Mouse (Mus musculus) gastrocnemius, postnatal 14 days (tissue): ENCODE data around the gene 1700001O22Rik. TPM values are rescaled to one million over a fixed set of nuclear protein-coding genes. Genes with fewer than 3 reads are reported as not detected.

Source experiments
- DNase-seq: peaks from one replicate; pipeline ENCODE4 v3.0.0; 2021; ENCODE audit warnings: mixed read lengths
- intact Hi-C: fragments of 180-260 bp; cut with DNase I; formaldehyde crosslinking; loops from one replicate; pipeline ENCODE4 v1.15.1; 2025; ENCODE audit warnings: low total_unique reads
- total RNA-seq, 2 experiments: library from RNA; stranded (reverse); gene quantifications; 2 replicates each; pipeline ENCODE4 v1.2.3; 2021

The 1700001O22Rik gene
- total RNA-seq, 2 experiments from 2014 or later, result 0.44 to 0.45 TPM

DNA sequence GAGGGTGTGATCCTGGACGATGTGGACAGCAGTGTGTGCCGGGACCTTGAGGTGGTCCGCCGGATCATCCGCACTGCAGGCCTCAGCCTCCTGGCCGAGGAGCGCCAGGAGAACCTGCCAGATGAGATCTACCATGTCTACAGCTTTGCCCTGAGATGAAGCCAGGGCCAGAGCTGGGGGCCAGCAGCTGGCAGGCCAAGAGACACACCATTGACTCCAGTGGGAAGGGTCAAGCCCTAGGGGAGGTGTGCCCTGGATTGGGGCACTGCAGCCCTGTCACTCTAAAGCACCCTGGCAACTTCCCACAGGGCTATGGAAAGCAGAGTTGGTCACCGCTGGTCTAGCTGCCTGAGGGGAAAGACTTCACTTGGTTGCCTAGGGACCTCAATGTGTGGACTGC is 19.0 kb upstream of the 1700001O22Rik start:
- no peak for DNase-seq
- intact Hi-C loops, result no loop called here

DNA sequence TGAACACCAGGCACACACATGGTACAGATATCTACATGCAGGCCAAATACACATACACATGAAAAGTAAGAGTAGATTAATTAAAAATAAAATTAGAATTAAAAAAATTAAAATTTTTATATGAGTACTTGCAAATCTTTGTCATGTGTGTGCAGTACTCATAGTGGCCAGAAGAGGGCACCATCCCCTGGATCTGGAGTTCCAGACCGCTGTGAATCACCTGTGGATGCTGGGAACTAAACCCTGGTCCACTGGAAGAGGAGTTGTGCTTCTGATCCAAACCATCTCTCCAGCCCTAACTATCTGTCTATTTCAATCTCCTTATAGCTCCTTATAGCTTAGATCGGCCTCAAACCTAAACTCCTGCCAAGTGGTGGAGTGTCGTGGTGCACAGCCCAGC is 17.6 kb upstream of the 1700001O22Rik start:
- intact Hi-C loops, result no loop called here
- DNase-seq, result no peak

GRCm38 (mm10) chr2:30819873-30820272 is 16.4 kb upstream of the 1700001O22Rik start:
- no peak for DNase-seq
- intact Hi-C loops, result no loop called here

DNA sequence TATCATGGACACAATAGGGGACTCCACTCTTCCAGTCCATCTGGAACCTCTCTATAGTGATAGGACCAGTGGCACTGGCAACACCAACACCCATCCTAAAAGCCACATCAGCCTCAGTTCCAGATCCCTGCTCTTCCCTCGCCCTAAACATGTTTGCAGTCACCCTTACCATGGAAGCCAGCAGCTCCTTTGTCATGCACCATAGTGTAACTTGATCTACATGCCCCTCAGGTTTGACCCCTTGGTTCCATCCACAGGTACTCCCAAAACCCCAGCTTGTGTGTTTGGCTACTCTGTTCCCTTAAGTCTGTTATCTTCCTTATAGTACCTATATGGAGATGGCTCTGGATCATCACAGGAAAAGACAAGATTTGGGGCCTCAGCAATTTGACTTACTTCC is 12.9 kb upstream of the 1700001O22Rik start:
- intact Hi-C loops, result no loop called here
- DNase-seq, result no peak

- DNase-seq, result no peak
Observed at GRCm38 (mm10) chr2:30810573-30810972, 7.1 kb upstream of the 1700001O22Rik start.

DNA sequence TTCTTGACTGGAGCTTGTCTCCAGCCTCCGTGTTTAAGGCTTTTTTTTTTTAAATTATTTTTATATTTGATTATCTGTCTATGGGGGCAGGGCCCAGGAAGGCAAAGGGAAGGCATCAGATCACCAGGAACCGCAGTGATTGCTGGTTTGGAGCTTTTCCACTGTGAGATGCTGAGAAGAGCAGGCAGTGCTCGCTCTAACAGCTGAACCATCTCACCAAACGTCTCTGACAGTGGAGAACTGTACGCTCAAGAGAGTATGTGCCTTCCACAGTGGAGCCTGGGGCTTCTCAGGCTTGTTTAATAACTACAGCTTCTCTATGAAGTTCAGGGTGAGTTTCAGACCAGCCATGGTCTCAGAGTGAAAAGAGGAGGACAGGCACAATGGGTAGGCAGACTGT is 6.0 kb upstream of the 1700001O22Rik start:
- no peak for DNase-seq
- intact Hi-C loops, result no loop called here

More at GRCm38 (mm10) chr2:30810573-30810972, 7.1 kb upstream of the 1700001O22Rik start:
- intact Hi-C loops, result no loop called here

DNA sequence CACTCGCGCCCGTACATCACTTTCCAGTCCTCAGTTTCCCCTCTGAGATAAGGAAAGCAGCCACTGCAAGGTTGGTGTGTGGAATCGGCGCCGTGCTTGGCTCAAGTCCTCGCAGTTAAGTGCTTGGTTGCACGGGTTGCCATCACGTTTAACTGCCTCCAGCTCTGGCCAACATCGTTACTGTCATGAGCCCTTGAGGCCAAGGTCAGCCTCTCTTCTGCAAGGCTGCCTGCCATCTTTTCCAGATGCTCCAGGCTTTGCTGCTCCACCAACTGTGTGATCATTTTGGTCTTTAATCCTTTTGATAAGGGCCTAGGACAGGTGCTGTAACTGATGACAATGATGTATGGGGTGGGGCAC is 4.8 kb upstream of the 1700001O22Rik start:
- no peak for DNase-seq
- intact Hi-C loops, result no loop called here

DNA sequence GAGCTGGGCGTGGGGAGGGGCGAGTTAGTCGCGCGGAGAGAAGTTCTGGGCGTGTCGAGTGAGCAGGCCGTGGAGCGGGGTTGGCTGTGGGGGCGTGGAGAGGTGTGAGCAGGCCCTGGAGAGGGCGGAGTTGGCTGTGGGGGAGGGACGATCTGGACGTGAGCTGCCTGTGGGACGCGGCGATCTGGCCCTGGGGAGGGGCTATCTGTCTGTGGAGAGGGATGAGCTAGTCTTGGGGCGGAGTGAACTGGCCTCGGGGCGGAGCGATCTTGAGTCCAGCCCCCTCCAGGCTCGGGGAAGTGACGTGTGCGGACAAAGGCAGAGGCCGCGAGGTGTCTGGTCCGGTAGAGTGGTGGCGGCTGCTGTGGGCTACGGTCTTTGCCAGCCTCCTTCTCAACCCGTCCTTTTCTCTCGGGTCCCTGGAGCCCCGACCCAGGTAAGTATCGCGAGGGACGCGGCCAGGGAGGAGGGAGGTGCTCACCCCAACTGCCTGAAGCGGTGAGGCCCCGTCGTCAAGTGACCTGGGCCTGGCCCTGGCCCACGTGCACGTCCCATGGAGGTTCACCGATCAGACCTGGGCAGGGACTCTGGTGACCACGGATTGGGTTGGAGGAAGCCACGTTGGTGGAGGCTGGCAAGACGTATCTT is 4.3 kb upstream of the 1700001O22Rik start, which contains the start of gene Ntmt1:
Gene Ntmt1 (plus strand): TSS at position 179 of the 648 bp plus-strand sequence.
- intact Hi-C loops, result no loop called here
- DNase-seq, result peak; percentile 100

DNA sequence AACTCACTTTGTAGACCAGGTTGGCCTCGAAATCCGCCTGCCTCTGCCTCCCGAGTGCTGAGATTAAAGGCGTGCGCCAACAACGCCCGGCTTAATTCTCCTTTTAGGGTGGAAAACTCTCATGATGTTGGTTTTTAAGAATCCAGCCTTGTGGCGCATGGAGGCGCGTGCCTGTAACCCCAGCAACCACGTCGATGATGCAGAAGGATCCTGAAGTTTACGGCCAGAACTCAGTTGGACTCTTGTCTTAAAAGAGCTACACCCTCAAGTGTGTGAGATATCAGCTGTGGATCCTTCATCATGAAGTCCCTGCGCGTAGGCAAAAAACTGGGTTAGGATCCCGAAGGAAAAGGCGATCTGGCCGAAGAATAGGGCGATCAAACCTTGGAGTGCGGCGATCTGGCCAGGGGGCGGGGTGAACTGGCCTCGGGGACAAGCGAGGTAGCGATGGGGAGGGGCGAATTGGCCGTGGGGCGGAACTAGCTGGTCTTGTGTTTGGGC is 3.7 kb upstream of the 1700001O22Rik start:
- DNase-seq, result no peak
- intact Hi-C loops, result no loop called here

GRCm38 (mm10) chr2:30805983-30806382 is 2.5 kb upstream of the 1700001O22Rik start:
- intact Hi-C loops, result no loop called here
- DNase-seq, result no peak

DNA sequence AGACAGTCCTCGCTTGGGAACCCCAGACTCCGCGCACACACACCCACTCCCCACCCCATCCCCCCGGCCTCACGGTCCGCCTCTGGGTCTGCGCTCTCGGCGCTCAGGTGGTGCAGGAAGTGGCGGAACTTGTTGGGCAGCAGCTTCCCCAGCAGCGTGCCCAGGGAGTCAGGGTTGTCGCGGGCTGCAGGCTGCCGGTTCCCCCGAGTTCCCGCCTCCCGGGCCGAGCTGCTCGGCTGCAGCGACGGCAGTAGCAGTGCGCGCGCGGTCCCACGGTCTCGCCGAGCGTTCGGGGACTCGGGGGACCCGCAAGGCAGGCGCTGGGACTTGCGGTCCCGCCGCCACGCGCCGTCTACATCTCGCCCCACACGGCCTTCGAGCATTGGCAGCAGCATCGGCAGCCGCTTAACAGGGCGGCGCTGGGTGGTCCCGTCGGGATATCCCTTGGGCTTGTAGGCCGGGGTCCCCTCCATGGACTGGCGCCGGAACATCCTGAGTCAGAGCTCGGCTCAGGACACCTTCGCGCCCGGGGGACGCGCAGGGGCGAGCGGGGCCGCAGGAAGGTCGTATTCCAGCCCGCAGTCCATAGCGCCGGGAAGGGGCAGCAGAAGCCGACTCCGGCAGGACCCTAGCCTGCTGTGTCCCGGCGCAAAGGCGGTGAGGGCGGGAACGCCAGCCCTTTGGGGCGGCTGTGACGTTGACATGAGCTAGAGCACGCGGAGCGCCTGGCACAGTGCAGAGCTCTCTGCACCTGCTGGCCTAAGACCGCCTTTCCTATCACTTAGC is 2.2 kb downstream of the 1700001O22Rik start:
- no peak for DNase-seq
- intact Hi-C loops, result no loop called here

DNA sequence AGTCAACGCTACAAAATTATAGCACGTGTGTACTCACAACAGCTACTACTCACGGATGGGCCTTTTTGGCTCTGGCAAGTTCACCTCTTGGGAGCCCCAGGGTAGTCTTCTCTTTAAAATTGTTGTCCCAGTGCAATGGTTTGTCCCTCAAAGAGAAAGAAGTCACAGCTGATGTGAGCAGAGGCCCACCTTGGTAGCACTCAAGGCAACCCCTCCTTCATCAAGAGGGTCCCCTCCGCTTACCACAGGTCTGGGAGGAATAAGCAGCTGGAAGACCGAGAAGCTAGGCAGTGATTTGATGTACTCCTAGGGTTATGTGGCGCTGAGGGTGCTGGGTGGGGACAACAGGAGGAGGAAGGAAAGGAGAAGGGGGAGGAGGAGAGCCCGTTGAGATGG is 2.8 kb downstream of the 1700001O22Rik start:
- DNase-seq, result no peak
- intact Hi-C loops, result no loop called here

GRCm38 (mm10) chr2:30799456-30799855 is 4.0 kb downstream of the 1700001O22Rik start:
- no peak for DNase-seq
- intact Hi-C loops, result loop anchor here (10.0 kb wide), 1 partner anchor 335 kb away; no protein-coding TSS in a partner anchor

GRCm38 (mm10) chr2:30796382-30796781 is 7.1 kb downstream of the 1700001O22Rik start:
- peak; percentile 74 for DNase-seq
- intact Hi-C loops, result loop anchor here (10.0 kb wide), 1 partner anchor 332 kb away; no protein-coding TSS in a partner anchor

DNA sequence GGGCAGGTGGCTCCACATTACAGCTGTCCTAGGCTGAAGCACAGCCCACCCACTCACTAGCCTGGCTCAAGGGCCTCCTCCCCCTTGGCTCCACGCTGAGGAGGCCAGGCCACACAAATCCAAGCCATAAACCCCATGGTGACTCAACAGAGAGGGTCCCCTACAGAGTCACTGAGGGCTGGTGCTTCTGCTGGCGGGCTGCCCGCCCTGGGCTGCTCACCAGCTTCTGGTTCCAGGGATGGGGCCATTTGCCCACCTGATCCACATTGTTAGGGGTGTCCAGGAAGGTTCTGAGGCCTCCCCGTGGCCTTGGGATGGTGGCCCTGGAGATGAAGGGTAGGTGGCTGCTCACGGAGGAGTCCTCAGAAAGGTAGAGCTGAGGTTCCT is 7.6 kb downstream of the 1700001O22Rik start:
- no peak for DNase-seq
- intact Hi-C loops, result loop anchor here (10.0 kb wide), 1 partner anchor 331 kb away; no protein-coding TSS in a partner anchor

- DNase-seq, result no peak
- intact Hi-C loops, result loop anchor here (10.0 kb wide), 1 partner anchor 331 kb away; no protein-coding TSS in a partner anchor
Observed at GRCm38 (mm10) chr2:30795271-30795888, 8.1 kb downstream of the 1700001O22Rik start.

DNA sequence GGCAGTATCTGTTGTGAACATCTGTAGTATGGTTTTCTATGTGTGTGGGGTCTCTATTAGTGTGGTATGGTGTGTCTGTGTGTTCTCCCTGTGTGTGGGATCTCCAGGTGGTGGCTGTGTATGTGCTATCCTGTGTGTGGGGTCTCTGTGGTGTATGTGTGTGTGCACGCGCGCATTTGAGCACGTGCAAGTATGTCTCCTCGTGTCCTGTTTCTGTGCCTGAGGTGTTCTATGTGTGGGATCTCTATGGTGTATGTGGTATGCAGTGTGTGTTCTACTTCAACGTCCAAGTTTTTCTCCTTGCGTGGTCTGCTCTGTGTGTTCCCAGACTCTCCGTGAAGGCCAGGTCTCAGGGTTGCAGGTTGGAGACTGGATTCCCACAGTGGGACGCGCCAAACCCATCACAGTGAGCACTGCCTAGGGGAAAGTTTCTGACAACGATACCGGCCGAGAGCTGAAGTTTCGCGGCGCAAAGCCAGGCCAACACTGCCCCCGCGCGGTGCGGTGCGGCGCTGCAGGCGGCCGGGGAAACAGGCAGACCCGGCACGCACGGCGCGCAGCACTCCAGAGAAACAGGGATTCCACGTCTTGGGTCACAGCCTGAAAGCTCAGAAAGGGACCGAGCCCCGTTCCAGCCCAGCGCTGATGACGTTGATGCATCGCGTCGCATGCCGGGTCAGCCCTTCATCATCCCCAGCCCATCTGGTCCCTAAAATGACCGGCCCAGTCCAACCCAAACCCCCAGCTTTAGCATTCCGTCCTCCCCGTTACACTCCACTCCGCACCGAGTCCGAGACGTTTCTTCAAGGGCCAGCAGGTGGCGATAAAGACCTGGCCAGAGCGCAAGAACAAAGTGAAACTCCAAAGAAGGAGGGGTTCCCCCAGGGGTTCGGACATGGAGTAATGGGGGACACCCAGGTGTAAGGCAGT is 9.0 kb downstream of the 1700001O22Rik start:
- DNase-seq, result peak; percentile 93
- intact Hi-C loops, result loop anchor here (5.0 to 10.0 kb wide), 2 partner anchors 330 to 357 kb away; no protein-coding TSS in a partner anchor

- intact Hi-C loops, result loop anchor here (5.0 to 10.0 kb wide), 2 partner anchors 327 to 355 kb away; no protein-coding TSS in a partner anchor
- no peak for DNase-seq
Observed at GRCm38 (mm10) chr2:30792061-30792460, 11.4 kb downstream of the 1700001O22Rik start.

DNA sequence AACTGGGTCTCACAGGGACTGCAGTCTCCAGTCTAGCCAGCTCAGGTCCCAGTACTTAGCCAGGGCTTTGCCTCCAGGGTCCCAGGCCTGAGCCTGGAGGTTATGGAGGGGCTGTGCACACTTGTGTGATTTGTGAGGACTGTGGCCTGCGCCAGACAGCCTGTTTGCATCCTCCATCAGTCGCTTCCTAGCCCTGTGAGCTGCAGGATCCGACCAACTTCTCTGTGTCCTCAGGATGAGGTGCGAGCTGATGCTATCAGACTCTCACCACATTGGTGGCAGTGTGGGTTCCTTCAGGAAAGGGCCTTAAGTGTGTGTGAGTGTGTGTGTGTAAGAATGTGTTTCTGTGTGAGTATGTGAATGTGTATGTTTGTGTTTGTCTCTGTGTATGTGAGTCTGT is 16.0 kb downstream of the 1700001O22Rik start:
- intact Hi-C loops, result loop anchor here (10.0 kb wide), 1 partner anchor 183 kb away; no protein-coding TSS in a partner anchor
- DNase-seq, result no peak
